Mouse (Mus musculus): ENCODE measurements around the gene Foxn3.

DNA sequence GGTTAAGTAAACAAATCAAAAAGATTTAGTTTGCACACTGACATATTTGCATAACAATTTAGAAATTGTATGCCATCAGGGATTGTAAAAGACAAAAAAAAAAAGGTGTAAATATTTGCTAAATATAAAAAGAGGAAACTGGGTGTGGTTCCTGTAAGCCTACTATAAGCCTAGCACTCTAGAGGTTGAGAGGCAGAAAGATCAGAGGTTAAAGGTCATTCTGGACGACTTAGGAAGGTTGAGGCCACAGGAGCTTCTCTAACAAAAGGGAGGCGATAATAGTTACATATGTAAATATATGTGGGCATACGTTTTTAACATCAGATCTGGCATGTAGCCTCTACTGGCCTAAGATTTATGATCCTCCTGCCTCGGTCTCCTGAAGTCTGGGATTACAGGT lies 163.8 kb downstream of the Foxn3 start:
- no peak for TF ChIP-seq EP300 (IDR thresholded peaks at IDR 0.05; ENCODE audit: insufficient read depth, low read depth, low read length)
- TF ChIP-seq CTCF (IDR thresholded peaks at IDR 0.05; ENCODE audit: low read depth, low read length) = no peak

Data from ES-Bruce4 (cell line).